Mouse (Mus musculus) retina, embryonic 14.5 days (tissue): ENCODE results near the gene Polr2e.

Experiments
- DNase-seq: peaks from one replicate; pipeline ENCODE4 v3.0.0-alpha.2; 2015; ENCODE audit warnings: low spot score

Gene Polr2e

DNA sequence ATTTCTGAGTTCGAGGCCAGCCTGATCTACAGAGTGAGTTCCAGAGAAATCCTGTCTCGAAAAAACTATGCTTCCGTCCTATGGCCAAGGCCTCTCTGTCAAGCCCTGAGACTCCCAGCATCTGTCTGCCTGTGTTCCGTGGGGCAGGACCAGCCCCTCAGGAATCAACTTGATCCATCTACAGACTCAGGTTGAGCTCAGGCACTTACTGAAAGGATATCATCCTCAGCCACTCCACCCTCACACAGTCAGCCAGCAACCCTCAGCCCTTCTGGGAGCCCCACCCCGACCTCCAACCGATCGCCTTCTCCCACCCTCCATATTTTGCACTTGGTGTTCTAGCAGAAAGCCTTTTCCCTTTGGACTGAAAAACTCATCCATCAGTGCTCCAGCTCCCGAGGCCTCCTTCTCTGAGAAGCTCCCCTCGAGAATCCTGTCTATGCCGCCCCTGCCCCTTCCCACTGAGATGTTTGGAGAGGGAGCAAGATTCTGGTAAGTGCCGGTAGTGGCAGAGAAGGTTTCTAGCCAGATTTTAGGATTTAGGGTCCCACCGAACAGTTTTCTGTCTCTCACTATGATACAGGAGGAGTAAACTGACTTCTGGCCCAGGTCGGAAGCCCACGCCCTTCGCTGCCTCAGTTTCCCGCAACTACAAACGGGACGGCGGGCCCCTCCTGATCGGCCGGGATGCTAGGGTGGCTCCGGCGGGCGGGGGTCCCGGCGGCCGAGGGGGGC, 51.7 kb downstream of the Polr2e start:
- no peak for DNase-seq

DNA sequence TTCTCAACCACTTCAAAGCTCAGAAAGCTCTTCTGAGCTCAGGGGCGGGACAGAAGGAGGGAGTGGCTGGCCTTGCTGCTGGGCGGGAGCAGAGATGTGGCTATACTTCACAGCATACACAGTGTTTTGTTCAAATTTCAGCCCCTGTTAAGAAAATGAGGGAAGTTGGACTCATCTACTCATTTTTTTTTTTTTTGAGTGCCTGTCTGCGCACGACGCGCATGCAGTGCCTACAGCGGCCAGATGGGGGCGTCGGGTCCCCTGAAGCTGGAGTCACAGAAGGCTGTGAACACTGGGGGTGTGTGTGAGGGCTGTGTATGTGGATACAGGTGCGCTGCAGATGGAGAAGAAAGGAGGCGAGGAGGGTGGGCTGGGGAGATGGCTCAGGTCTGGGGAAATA, 52.6 kb downstream of the Polr2e start:
- peak; percentile 86 for DNase-seq

DNA sequence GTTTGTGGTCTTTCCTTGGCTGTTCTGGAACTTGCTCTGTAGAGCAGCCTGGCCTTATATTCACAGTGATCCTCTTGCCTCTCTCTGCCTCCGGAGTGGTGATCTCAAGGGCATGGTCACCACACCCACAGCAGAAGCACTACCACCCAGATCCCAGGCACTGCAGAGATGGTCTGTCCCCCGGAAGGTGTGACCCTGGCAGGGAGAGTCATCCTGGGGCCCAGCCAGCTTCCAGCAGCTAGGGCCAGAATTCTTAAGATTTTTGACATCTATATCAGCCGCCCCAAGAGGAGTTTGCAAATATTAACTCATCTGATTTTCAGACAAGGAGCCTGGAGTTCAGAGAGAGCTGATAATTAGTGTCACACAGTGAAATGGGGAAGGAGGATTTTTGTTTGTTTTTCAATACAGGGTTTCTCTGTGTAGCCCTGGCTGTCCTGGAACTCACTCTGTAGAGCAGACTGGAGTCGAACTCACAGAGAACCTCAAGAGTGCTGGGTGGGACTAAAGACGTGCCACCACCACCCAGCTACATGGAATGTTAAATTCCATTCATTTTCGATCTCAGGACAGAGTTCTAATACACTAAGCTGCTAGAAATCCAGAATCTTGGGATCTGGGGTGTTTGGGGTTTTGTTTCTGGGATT, 53.2 kb downstream of the Polr2e start:
- no peak for DNase-seq
